Mouse (Mus musculus) c-Kit-negative CD71-positive TER-119-positive erythroid progenitor cells, embryonic 14.5 days (primary cell): ENCODE data around the gene Nrxn3.

Experiments
- DNase-seq: peaks from one replicate; pipeline ENCODE4 v3.0.0-alpha.2; 2013; ENCODE audit warnings: low read depth, low spot score

The Nrxn3 gene

GRCm38 (mm10) chr12:89945911-89946502, 1223.3 kb downstream of the Nrxn3 start:
- DNase-seq: no peak

GRCm38 (mm10) chr12:89946522-89946921, 1223.8 kb downstream of the Nrxn3 start:
- no peak for DNase-seq

- no peak for DNase-seq
These were observed 1230.6 kb downstream of the Nrxn3 start for GRCm38 (mm10) chr12:89953237-89953636.

- no peak for DNase-seq
These were observed 1231.0 kb downstream of the Nrxn3 start for GRCm38 (mm10) chr12:89953649-89954048.

- DNase-seq: no peak
These were observed 1231.9 kb downstream of the Nrxn3 start for GRCm38 (mm10) chr12:89954441-89955070.

- no peak for DNase-seq
These were observed 1240.4 kb downstream of the Nrxn3 start for GRCm38 (mm10) chr12:89963073-89963472.

- DNase-seq: no peak
These were observed 1254.0 kb downstream of the Nrxn3 start for GRCm38 (mm10) chr12:89976648-89977047.

GRCm38 (mm10) chr12:89977479-89977878, 1254.8 kb downstream of the Nrxn3 start:
- DNase-seq: no peak

GRCm38 (mm10) chr12:89979190-89979589, 1256.5 kb downstream of the Nrxn3 start:
- no peak for DNase-seq

- no peak for DNase-seq
These were observed 1259.8 kb downstream of the Nrxn3 start for GRCm38 (mm10) chr12:89982445-89982844.

GRCm38 (mm10) chr12:89983399-89983798, 1260.7 kb downstream of the Nrxn3 start:
- DNase-seq: no peak

- DNase-seq: no peak
These were observed 1263.5 kb downstream of the Nrxn3 start for GRCm38 (mm10) chr12:89986219-89986618.

- no peak for DNase-seq
These were observed 1270.6 kb downstream of the Nrxn3 start for GRCm38 (mm10) chr12:89993273-89993672.

- no peak for DNase-seq
These were observed 1272.7 kb downstream of the Nrxn3 start for GRCm38 (mm10) chr12:89995392-89995791.

- DNase-seq: no peak
These were observed 1287.6 kb downstream of the Nrxn3 start for GRCm38 (mm10) chr12:90010280-90010679.

- DNase-seq: no peak
These were observed 1291.3 kb downstream of the Nrxn3 start for GRCm38 (mm10) chr12:90013958-90014357.

GRCm38 (mm10) chr12:90027023-90027422, 1304.3 kb downstream of the Nrxn3 start:
- no peak for DNase-seq

- no peak for DNase-seq
These were observed 1318.4 kb downstream of the Nrxn3 start for GRCm38 (mm10) chr12:90041038-90041437.

- DNase-seq: no peak
These were observed 1333.6 kb downstream of the Nrxn3 start for GRCm38 (mm10) chr12:90056256-90056655.

GRCm38 (mm10) chr12:90059786-90060185, 1337.1 kb downstream of the Nrxn3 start:
- no peak for DNase-seq

GRCm38 (mm10) chr12:90061312-90061711, 1338.6 kb downstream of the Nrxn3 start:
- DNase-seq: no peak

- DNase-seq: no peak
These were observed 1339.5 kb downstream of the Nrxn3 start for GRCm38 (mm10) chr12:90062219-90062618.

- DNase-seq: no peak
These were observed 1340.8 kb downstream of the Nrxn3 start for GRCm38 (mm10) chr12:90063443-90063842.

GRCm38 (mm10) chr12:90085862-90086261, 1363.2 kb downstream of the Nrxn3 start:
- DNase-seq: no peak
